Mouse (Mus musculus): ENCODE data around the gene Fzr1.

GRCm38 (mm10) chr10:81382039-81382438 lies 3.7 kb upstream of the Fzr1 start:
- TF ChIP-seq CTCF (IDR thresholded peaks at IDR 0.05; ENCODE audit: low read depth) (no peak), EP300 (optimal IDR thresholded peaks at IDR 0.05) (no peak)

Data from stomach, postnatal 0 days (tissue).